Mouse (Mus musculus): ENCODE data around the gene Senp1. TPM values are rescaled to one million over a fixed set of nuclear protein-coding genes. Genes with fewer than 3 reads are reported as not detected.

Senp1 gene
- polyA plus RNA-seq, 1 experiment from 2014 or later: 24.9 TPM

DNA sequence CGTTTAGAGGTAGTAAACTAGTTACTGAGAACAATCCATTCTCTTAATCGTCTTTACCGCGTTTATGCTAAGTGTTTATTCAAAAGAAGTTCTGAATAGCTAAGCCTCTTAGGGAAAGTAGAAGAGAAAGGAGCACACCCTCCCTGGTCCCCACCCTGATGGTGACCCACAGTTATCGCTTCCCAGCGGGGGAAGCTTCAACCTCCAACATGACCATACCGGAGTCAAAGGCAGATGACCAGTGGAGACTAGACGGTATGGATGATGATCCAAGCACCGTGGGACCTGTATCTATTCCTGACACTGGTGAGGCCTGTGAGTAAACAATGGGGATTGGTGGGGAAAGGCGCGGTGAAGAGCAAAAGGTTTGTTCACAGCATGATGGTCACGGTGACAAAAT lies 1.4 kb upstream of the Senp1 start:
- Histone ChIP-seq H3K9me3 (replicated peaks; ENCODE audit: control insufficient read depth, low read length) (no peaks in the 10 kb centered on the region), H3K27ac (ENCODE audit: low read length) (no peak overlapping the region), H3K36me3 (ENCODE audit: control insufficient read depth, insufficient read depth, low read length) (no peaks in the 10 kb centered on the region), H3K4me2 (ENCODE audit: low read depth, low read length) (no peak overlapping the region), H3K27me3 (ENCODE audit: control insufficient read depth, insufficient read depth, low read length) (no peaks in the 10 kb centered on the region), H3K4me3 (replicated peaks; ENCODE audit: low read length) (no peak overlapping the region), H3K4me1 (ENCODE audit: control insufficient read depth, insufficient read depth, low read length) (peaks cover 9% of the 10 kb centered on the region), H3K9ac (ENCODE audit: low read length) (no peak overlapping the region)
- 87% methylated on average over 12 of the region's 12 CpGs for WGBS
- ATAC-seq (ENCODE audit: insufficient read depth, low FRiP score): no peak

- peak within 1 kb of the TSS; percentile 98 for H3K27ac ChIP-seq (ENCODE audit: low read length)
- H3K36me3 ChIP-seq (ENCODE audit: control insufficient read depth, insufficient read depth, low read length): no peaks in the 10 kb centered on the region
- WGBS: 0% methylated on average over 30 of the region's 30 CpGs
- H3K4me3 ChIP-seq (replicated peaks; ENCODE audit: low read length): peak within 1 kb of the TSS; percentile 83
- peak within 1 kb of the TSS; percentile 87 for H3K9ac ChIP-seq (ENCODE audit: low read length)
- H3K9me3 ChIP-seq (replicated peaks; ENCODE audit: control insufficient read depth, low read length): no peaks in the 10 kb centered on the region
- peak within 1 kb of the TSS; percentile 73 for H3K4me2 ChIP-seq (ENCODE audit: low read depth, low read length)
- peak; percentile 4; the same call in 1 of the 2 replicates for ATAC-seq (ENCODE audit: insufficient read depth, low FRiP score)
- H3K4me1 ChIP-seq (ENCODE audit: control insufficient read depth, insufficient read depth, low read length): peaks cover 13% of the 10 kb centered on the region
- no peaks in the 10 kb centered on the region for H3K27me3 ChIP-seq (ENCODE audit: control insufficient read depth, insufficient read depth, low read length)
Measured at GRCm38 (mm10) chr15:98092372-98093120, 998 bp downstream of the Senp1 start, which contains the start of gene Pfkm. TSS of gene Pfkm (plus strand) at chr15:98092589.

DNA sequence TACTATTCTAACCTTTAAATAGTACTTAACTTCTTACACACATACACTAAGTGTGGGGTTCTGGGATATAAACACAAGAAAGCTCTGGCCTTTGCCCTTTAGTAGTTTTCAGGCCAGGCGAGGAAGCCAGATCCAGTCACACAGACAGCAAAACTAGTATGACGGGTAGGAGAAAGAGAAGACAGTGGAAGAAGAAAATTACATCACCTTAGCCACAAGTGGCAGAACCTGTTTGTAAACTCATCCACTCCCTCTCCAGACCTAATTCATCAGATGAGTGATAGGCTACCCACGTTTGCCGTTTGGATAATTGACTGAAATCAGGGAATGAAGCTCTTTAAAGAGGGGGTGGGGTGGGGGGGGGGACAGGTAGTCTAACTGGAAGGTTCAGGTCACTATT lies 1.7 kb downstream of the Senp1 start:
- Histone ChIP-seq H3K36me3 (ENCODE audit: control insufficient read depth, insufficient read depth, low read length) (no peaks in the 10 kb centered on the region), H3K9me3 (replicated peaks; ENCODE audit: control insufficient read depth, low read length) (no peaks in the 10 kb centered on the region), H3K27me3 (ENCODE audit: control insufficient read depth, insufficient read depth, low read length) (no peaks in the 10 kb centered on the region), H3K4me3 (replicated peaks; ENCODE audit: low read length) (peak overlapping the region; percentile 83), H3K27ac (ENCODE audit: low read length) (no peak overlapping the region), H3K9ac (ENCODE audit: low read length) (peak overlapping the region; percentile 44), H3K4me1 (ENCODE audit: control insufficient read depth, insufficient read depth, low read length) (peaks cover 13% of the 10 kb centered on the region), H3K4me2 (ENCODE audit: low read depth, low read length) (peak overlapping the region; percentile 73)
- 14% methylated on average over 4 of the region's 4 CpGs for WGBS
- ATAC-seq (ENCODE audit: insufficient read depth, low FRiP score): no peak; the same call in 1 of the 2 replicates

DNA sequence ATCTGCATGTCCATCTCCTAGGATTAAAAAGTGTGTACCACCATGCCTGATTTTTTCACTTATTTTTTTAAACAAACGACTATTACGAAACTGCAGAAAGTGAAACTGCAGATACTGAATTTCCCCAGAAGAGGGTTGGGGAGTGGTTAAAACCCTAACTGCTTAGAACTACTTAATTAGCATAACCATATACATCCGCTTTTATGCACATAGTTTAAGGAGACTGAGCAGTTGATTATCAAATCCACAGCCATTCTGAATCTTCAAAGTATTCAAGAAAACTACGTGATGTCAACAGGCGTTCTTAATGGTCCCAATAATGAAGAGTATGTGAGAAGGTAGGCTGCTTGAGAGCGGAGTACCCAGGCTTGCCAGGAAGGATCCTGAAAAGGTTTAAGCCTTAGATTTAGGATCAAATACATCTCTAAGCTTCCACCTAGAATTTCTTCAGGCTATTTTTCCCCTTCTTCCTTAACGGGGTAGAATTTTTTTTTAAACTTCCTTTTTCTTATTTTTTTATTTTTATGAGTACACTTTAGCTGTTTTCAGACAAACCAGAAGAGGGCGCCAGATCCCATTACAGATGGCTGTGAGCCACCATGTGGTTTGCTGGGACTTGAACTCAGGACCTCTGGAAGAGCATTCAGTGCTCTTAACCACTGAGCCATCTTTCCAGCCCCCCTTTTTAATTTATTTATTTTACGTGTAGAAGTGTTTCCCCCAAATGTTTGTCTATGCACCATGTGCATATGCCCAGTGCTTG lies 3.9 kb downstream of the Senp1 start:
- no peak for ATAC-seq (ENCODE audit: insufficient read depth, low FRiP score)
- no peaks in the 10 kb centered on the region for H3K9me3 ChIP-seq (replicated peaks; ENCODE audit: control insufficient read depth, low read length)
- H3K36me3 ChIP-seq (ENCODE audit: control insufficient read depth, insufficient read depth, low read length): no peaks in the 10 kb centered on the region
- H3K27me3 ChIP-seq (ENCODE audit: control insufficient read depth, insufficient read depth, low read length): no peaks in the 10 kb centered on the region
- no peak overlapping the region for H3K27ac ChIP-seq (ENCODE audit: low read length)
- H3K9ac ChIP-seq (ENCODE audit: low read length): no peak overlapping the region
- H3K4me2 ChIP-seq (ENCODE audit: low read depth, low read length): no peak overlapping the region
- 75% methylated on average over 9 of the region's 9 CpGs for WGBS
- peaks cover 13% of the 10 kb centered on the region for H3K4me1 ChIP-seq (ENCODE audit: control insufficient read depth, insufficient read depth, low read length)
- H3K4me3 ChIP-seq (replicated peaks; ENCODE audit: low read length): no peak overlapping the region

DNA sequence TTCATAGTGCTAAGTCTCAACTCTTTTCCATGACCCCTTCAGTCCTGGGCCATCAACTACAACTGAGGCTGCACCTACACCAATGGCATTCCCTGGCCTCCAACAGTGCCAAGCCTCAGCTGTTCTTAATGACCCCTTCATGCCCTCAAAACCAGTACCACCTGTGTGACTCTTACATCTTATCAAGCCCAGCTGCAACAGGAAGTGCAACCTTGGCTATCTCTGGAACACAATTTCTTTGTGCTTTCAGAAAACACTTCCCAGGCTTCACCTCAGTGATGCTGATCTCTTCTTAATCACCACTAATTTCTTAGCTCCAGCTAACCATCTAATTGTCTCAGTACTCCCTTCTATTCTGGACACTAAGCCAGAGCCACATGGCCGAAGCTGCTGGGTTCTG lies 4.7 kb downstream of the Senp1 start:
- Histone ChIP-seq H3K4me2 (ENCODE audit: low read depth, low read length) (no peak overlapping the region), H3K9ac (ENCODE audit: low read length) (no peak overlapping the region), H3K27me3 (ENCODE audit: control insufficient read depth, insufficient read depth, low read length) (no peaks in the 10 kb centered on the region), H3K36me3 (ENCODE audit: control insufficient read depth, insufficient read depth, low read length) (peaks cover under 1% of the 10 kb centered on the region; the same call in 1 of the 2 replicates), H3K9me3 (replicated peaks; ENCODE audit: control insufficient read depth, low read length) (no peaks in the 10 kb centered on the region), H3K4me3 (replicated peaks; ENCODE audit: low read length) (no peak overlapping the region), H3K4me1 (ENCODE audit: control insufficient read depth, insufficient read depth, low read length) (peaks cover 12% of the 10 kb centered on the region), H3K27ac (ENCODE audit: low read length) (no peak overlapping the region)
- WGBS: 83% methylated on average over 1 of the region's 1 CpGs
- no peak for ATAC-seq (ENCODE audit: insufficient read depth, low FRiP score)

DNA sequence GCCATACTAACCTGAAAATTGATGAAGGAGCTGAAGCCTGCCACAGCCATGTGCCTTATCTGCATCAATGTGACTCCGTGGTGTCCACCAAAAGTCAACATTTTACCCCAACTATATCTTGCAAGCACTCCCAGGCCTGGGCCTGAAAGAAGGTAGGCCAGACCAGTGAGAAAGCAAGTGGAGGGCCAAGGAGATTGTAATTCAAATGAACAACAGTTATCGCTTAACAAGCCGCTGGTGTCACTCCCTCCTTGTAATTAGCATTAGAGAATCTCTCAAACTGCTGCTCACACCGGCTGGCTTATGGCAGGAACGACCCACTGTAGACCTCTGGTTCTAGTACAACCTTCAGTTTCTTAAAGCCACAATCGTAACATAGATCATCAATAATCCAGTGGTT lies 16.6 kb downstream of the Senp1 start:
- Histone ChIP-seq H3K27me3 (ENCODE audit: control insufficient read depth, insufficient read depth, low read length) (no peaks in the 10 kb centered on the region), H3K9ac (ENCODE audit: low read length) (no peak overlapping the region), H3K9me3 (replicated peaks; ENCODE audit: control insufficient read depth, low read length) (no peaks in the 10 kb centered on the region), H3K27ac (ENCODE audit: low read length) (no peak overlapping the region), H3K4me2 (ENCODE audit: low read depth, low read length) (no peak overlapping the region), H3K4me3 (replicated peaks; ENCODE audit: low read length) (no peak overlapping the region), H3K4me1 (ENCODE audit: control insufficient read depth, insufficient read depth, low read length) (no peaks in the 10 kb centered on the region), H3K36me3 (ENCODE audit: control insufficient read depth, insufficient read depth, low read length) (peaks cover 11% of the 10 kb centered on the region)
- no peak for ATAC-seq (ENCODE audit: insufficient read depth, low FRiP score)
- 85% methylated on average over 6 of the region's 6 CpGs for WGBS

GRCm38 (mm10) chr15:98075034-98075433 lies 18.5 kb downstream of the Senp1 start:
- ATAC-seq (ENCODE audit: insufficient read depth, low FRiP score): no peak
- Histone ChIP-seq H3K4me3 (replicated peaks; ENCODE audit: low read length) (no peak overlapping the region), H3K9ac (ENCODE audit: low read length) (no peak overlapping the region), H3K27ac (ENCODE audit: low read length) (no peak overlapping the region), H3K9me3 (replicated peaks; ENCODE audit: control insufficient read depth, low read length) (no peaks in the 10 kb centered on the region), H3K4me1 (ENCODE audit: control insufficient read depth, insufficient read depth, low read length) (no peaks in the 10 kb centered on the region), H3K36me3 (ENCODE audit: control insufficient read depth, insufficient read depth, low read length) (peaks cover 16% of the 10 kb centered on the region), H3K4me2 (ENCODE audit: low read depth, low read length) (no peak overlapping the region), H3K27me3 (ENCODE audit: control insufficient read depth, insufficient read depth, low read length) (no peaks in the 10 kb centered on the region)
- WGBS: 89% methylated on average over 16 of the region's 16 CpGs

- no peak overlapping the region for H3K27ac ChIP-seq (ENCODE audit: low read length)
- H3K4me2 ChIP-seq (ENCODE audit: low read depth, low read length): no peak overlapping the region
- no peak overlapping the region for H3K9ac ChIP-seq (ENCODE audit: low read length)
- peaks cover 19% of the 10 kb centered on the region for H3K36me3 ChIP-seq (ENCODE audit: control insufficient read depth, insufficient read depth, low read length)
- 92% methylated on average over 8 of the region's 8 CpGs for WGBS
- no peaks in the 10 kb centered on the region for H3K27me3 ChIP-seq (ENCODE audit: control insufficient read depth, insufficient read depth, low read length)
- no peak overlapping the region for H3K4me3 ChIP-seq (replicated peaks; ENCODE audit: low read length)
- no peaks in the 10 kb centered on the region for H3K9me3 ChIP-seq (replicated peaks; ENCODE audit: control insufficient read depth, low read length)
- ATAC-seq (ENCODE audit: insufficient read depth, low FRiP score): no peak
- H3K4me1 ChIP-seq (ENCODE audit: control insufficient read depth, insufficient read depth, low read length): no peaks in the 10 kb centered on the region
Measured at GRCm38 (mm10) chr15:98074521-98074920, 19.0 kb downstream of the Senp1 start.

- H3K9me3 ChIP-seq (replicated peaks; ENCODE audit: control insufficient read depth, low read length): no peaks in the 10 kb centered on the region
- H3K27me3 ChIP-seq (ENCODE audit: control insufficient read depth, insufficient read depth, low read length): no peaks in the 10 kb centered on the region
- WGBS: 91% methylated on average over 3 of the region's 3 CpGs
- H3K27ac ChIP-seq (ENCODE audit: low read length): no peak overlapping the region
- ATAC-seq (ENCODE audit: insufficient read depth, low FRiP score): no peak
- H3K36me3 ChIP-seq (ENCODE audit: control insufficient read depth, insufficient read depth, low read length): peaks cover 21% of the 10 kb centered on the region
- H3K4me1 ChIP-seq (ENCODE audit: control insufficient read depth, insufficient read depth, low read length): no peaks in the 10 kb centered on the region
- H3K4me2 ChIP-seq (ENCODE audit: low read depth, low read length): no peak overlapping the region
- H3K9ac ChIP-seq (ENCODE audit: low read length): no peak overlapping the region
- H3K4me3 ChIP-seq (replicated peaks; ENCODE audit: low read length): no peak overlapping the region
Measured at GRCm38 (mm10) chr15:98070376-98070775, 23.2 kb downstream of the Senp1 start.
